Mouse (Mus musculus) CD4-positive, CD25-positive, alpha-beta regulatory T cell, adult 2 months (primary cell): ENCODE measurements at regions not wholly inside any gene's neighbourhood (a gene's known extent, or its start where the extent isn't known, plus 50 kb on each side); places are given as distances from the start of the nearest gene placed in this dataset.
A peak's percentile ranks its signal among the peaks of the same experiment; 100 is the strongest.

Experiments used
- DNase-seq: peaks from one replicate; pipeline ENCODE4 v3.0.0-alpha.2; 2012; ENCODE audit warnings: low read depth, low spot score

GRCm38 (mm10) chr15:25129572-25129971 is 284.0 kb downstream of the Basp1 start:
- DNase-seq = no peak

GRCm38 (mm10) chr15:25120441-25120840 is 293.1 kb downstream of the Basp1 start:
- DNase-seq = no peak

- peak; percentile 1 for DNase-seq
Measured at GRCm38 (mm10) chr15:25117980-25118379, 295.6 kb downstream of the Basp1 start.

- no peak for DNase-seq
Measured at GRCm38 (mm10) chr15:25102727-25103126, 310.8 kb downstream of the Basp1 start.

GRCm38 (mm10) chr15:25093758-25094157 is 319.8 kb downstream of the Basp1 start:
- DNase-seq = no peak

- DNase-seq = no peak
Measured at GRCm38 (mm10) chr15:25069701-25070100, 343.9 kb downstream of the Basp1 start.

GRCm38 (mm10) chr15:25059347-25059746 is 354.2 kb downstream of the Basp1 start:
- DNase-seq = no peak

- peak; percentile 66 for DNase-seq
Measured at GRCm38 (mm10) chr15:25047875-25048274, 365.7 kb downstream of the Basp1 start.

GRCm38 (mm10) chr15:25046514-25047138 is 366.9 kb downstream of the Basp1 start:
- no peak for DNase-seq

- DNase-seq = no peak
Measured at GRCm38 (mm10) chr15:25036231-25036630, 377.3 kb downstream of the Basp1 start.

- no peak for DNase-seq
Measured at GRCm38 (mm10) chr15:25027865-25028264, 385.7 kb downstream of the Basp1 start.

GRCm38 (mm10) chr15:25026786-25027461 is 386.6 kb downstream of the Basp1 start:
- no peak for DNase-seq

GRCm38 (mm10) chr15:25026351-25026750 is 387.2 kb downstream of the Basp1 start:
- DNase-seq = no peak

- DNase-seq = no peak
Measured at GRCm38 (mm10) chr15:25020916-25021315, 392.6 kb downstream of the Basp1 start.

- DNase-seq = no peak
Measured at GRCm38 (mm10) chr15:25019352-25019941, 394.1 kb downstream of the Basp1 start.

- no peak for DNase-seq
Measured at GRCm38 (mm10) chr15:25018937-25019336, 394.6 kb downstream of the Basp1 start.

GRCm38 (mm10) chr15:25007720-25008119 is 405.8 kb downstream of the Basp1 start:
- no peak for DNase-seq

- no peak for DNase-seq
Measured at GRCm38 (mm10) chr15:25000171-25000570, 413.4 kb downstream of the Basp1 start.

- no peak for DNase-seq
Measured at GRCm38 (mm10) chr15:24993325-24993673, 420.3 kb downstream of the Basp1 start.

- no peak for DNase-seq
Measured at GRCm38 (mm10) chr15:24992665-24993324, 420.8 kb downstream of the Basp1 start.

- DNase-seq = no peak
Measured at GRCm38 (mm10) chr15:24990082-24990786, 423.3 kb downstream of the Basp1 start.

GRCm38 (mm10) chr15:24980841-24981240 is 432.7 kb downstream of the Basp1 start:
- no peak for DNase-seq
